Mouse (Mus musculus) olfactory bulb, adult 2 months (tissue): ENCODE data around the gene Acly.

Experiments
- CTCF ChIP-seq: fragments of 200-500 bp; IDR thresholded peaks from 2 replicates; pipeline ENCODE4 v1.5.1; 2012; ENCODE audit warnings: low read depth, mild to moderate bottlenecking, low read length, moderate library complexity; ENCODE audit not compliant: insufficient read depth
- POLR2A ChIP-seq: fragments of 200-500 bp; IDR thresholded peaks from 2 replicates; pipeline ENCODE4 v1.6.1; 2012; ENCODE audit warnings: mild to moderate bottlenecking, low read depth, low read length, moderate library complexity; ENCODE audit not compliant: insufficient read depth

DNA sequence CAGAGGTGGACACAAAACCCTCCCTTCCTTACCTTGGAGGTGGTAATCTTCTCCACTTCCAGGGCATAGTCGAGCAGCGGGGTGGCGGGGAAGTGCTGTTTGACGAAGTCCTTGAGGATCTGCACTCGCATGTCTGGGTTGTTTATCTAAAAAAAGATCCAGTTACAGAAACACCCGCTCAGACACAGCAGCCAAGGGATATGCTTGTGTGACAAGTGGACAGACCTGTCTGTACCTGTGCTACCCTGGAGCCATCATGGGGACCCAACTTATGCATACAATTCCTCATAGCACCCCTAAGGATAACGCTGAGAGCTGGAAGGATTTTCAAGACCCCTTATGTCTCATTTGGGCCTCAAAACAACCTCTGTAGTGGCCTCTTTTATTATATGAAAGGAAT lies 48.6 kb downstream of the Acly start:
- TF ChIP-seq POLR2A: no peak
- no peak for TF ChIP-seq CTCF
